Comparison of ENCODE assay signal across 27 mouse cellular contexts in genomic region chr17:80312405-80312804, GRCm38 (mm10). TPM values are rescaled to one million over a fixed set of nuclear protein-coding genes. Genes with fewer than 3 reads are reported as not detected.
A peak's percentile ranks its signal among the peaks of the same experiment; 100 is the strongest.
DNase-seq lines count a peak whose midpoint lies in the region; ATAC-seq lines count a peak whose summit lies in the region.
"Had no signal": no experiment of that assay in that cellular context is flagged by ENCODE, and none has a peak within 500 bp of the region (broad histone marks: within the 10 kb centered on the region; RNA-seq: fewer than 3 reads in every experiment).

No protein-coding gene starts in this region.

- DNase-seq in embryonic facial prominence, embryonic 14.5 days (ENCODE audit: low spot score), result peak; percentile 7
- no peak for DNase-seq in embryonic facial prominence, embryonic 10.5 days (ENCODE audit: low spot score)
- peak; percentile 55 for DNase-seq in fat pad, adult 2 months (ENCODE audit: extremely low read depth, low read depth, low spot score)
- no peak for DNase-seq in embryo, embryonic 9.5 days (ENCODE audit: extremely low spot score)
- DNase-seq: adrenal gland, postnatal 25 days; B cell, adult 2 months; cerebellum, adult 11-12 months; cerebellum, adult 8-10 months; cerebellum, postnatal 10 days; cerebellum, postnatal 36 days; embryo, embryonic 11 days; gastrocnemius, postnatal 10 days; gastrocnemius, postnatal 36 days; kidney, adult 11 months; kidney, adult 8-10 months had no signal

- H3K9ac ChIP-seq in embryonic facial prominence, embryonic 14.5 days (ENCODE audit: low read depth, low read length), result no peak overlapping the region
- no peak overlapping the region for H3K9ac ChIP-seq in hindbrain, embryonic 16.5 days (ENCODE audit: low read depth, low read length)
- no peak overlapping the region for H3K9ac ChIP-seq in hindbrain, embryonic 13.5 days
- H3K9ac ChIP-seq: embryonic facial prominence, embryonic 12.5 days; forebrain, embryonic 13.5 days; heart, embryonic 13.5 days; hindbrain, embryonic 12.5 days; intestine, embryonic 15.5 days had no signal

- no peak overlapping the region for H3K4me3 ChIP-seq in embryonic facial prominence, embryonic 14.5 days (ENCODE audit: low read depth, low read length)
- no peak overlapping the region for H3K4me3 ChIP-seq in embryonic facial prominence, embryonic 10.5 days
- no peak overlapping the region for H3K4me3 ChIP-seq in hindbrain, embryonic 16.5 days (ENCODE audit: low read length)
- no peak overlapping the region for H3K4me3 ChIP-seq in hindbrain, embryonic 13.5 days
- H3K4me3 ChIP-seq: embryonic facial prominence, embryonic 12.5 days; erythroblast, embryonic 14.5 days; forebrain, embryonic 10.5 days; forebrain, embryonic 13.5 days; heart, embryonic 13.5 days; hindbrain, embryonic 12.5 days; intestine, embryonic 15.5 days had no signal

- no peaks in the 10 kb centered on the region for H3K9me3 ChIP-seq in embryonic facial prominence, embryonic 14.5 days (ENCODE audit: control insufficient read depth, low read length)
- H3K9me3 ChIP-seq in embryonic facial prominence, embryonic 10.5 days, result no peaks in the 10 kb centered on the region
- no peaks in the 10 kb centered on the region for H3K9me3 ChIP-seq in hindbrain, embryonic 16.5 days (ENCODE audit: control insufficient read depth, low read length)
- H3K9me3 ChIP-seq in hindbrain, embryonic 13.5 days, result no peaks in the 10 kb centered on the region
- H3K9me3 ChIP-seq: embryonic facial prominence, embryonic 12.5 days; forebrain, embryonic 10.5 days; forebrain, embryonic 13.5 days; G1E; heart, embryonic 13.5 days; hindbrain, embryonic 12.5 days; intestine, embryonic 15.5 days had no signal

- H3K4me1 ChIP-seq in embryonic facial prominence, embryonic 14.5 days (ENCODE audit: control insufficient read depth, insufficient read depth, low read length), result peaks cover 7% of the 10 kb centered on the region
- peaks cover 9% of the 10 kb centered on the region; the same call in 1 of the 2 replicates for H3K4me1 ChIP-seq in embryonic facial prominence, embryonic 10.5 days
- no peaks in the 10 kb centered on the region; the same call in 1 of the 2 replicates for H3K4me1 ChIP-seq in hindbrain, embryonic 16.5 days (ENCODE audit: control insufficient read depth, insufficient read depth, low read depth, low read length)
- H3K4me1 ChIP-seq in hindbrain, embryonic 13.5 days (replicated peaks), result peaks cover 6% of the 10 kb centered on the region
- H3K4me1 ChIP-seq: intestine, embryonic 15.5 days had no signal

- H3K27ac ChIP-seq in embryonic facial prominence, embryonic 14.5 days (replicated peaks; ENCODE audit: low read depth, low read length), result no peak overlapping the region
- no peak overlapping the region for H3K27ac ChIP-seq in embryonic facial prominence, embryonic 10.5 days (replicated peaks)
- no peak overlapping the region for H3K27ac ChIP-seq in hindbrain, embryonic 16.5 days (ENCODE audit: low read depth, low read length)
- no peak overlapping the region for H3K27ac ChIP-seq in hindbrain, embryonic 13.5 days
- H3K27ac ChIP-seq: embryonic facial prominence, embryonic 12.5 days; forebrain, embryonic 10.5 days; forebrain, embryonic 13.5 days; heart, embryonic 13.5 days; hindbrain, embryonic 12.5 days; intestine, embryonic 15.5 days had no signal

- H3K4me2 ChIP-seq in embryonic facial prominence, embryonic 14.5 days (ENCODE audit: low read depth, low read length), result no peak overlapping the region
- no peak overlapping the region for H3K4me2 ChIP-seq in hindbrain, embryonic 16.5 days (ENCODE audit: low read length)
- no peak overlapping the region for H3K4me2 ChIP-seq in hindbrain, embryonic 13.5 days
- H3K4me2 ChIP-seq: embryonic facial prominence, embryonic 12.5 days; forebrain, embryonic 13.5 days; heart, embryonic 13.5 days; hindbrain, embryonic 12.5 days; intestine, embryonic 15.5 days had no signal

- 82% methylated on average over 4 of the region's 4 CpGs for WGBS in embryonic facial prominence, embryonic 14.5 days
- 86% methylated on average over 4 of the region's 4 CpGs for WGBS in embryonic facial prominence, embryonic 10.5 days
- 81% methylated on average over 4 of the region's 4 CpGs for WGBS in hindbrain, embryonic 16.5 days
- WGBS in hindbrain, embryonic 13.5 days, result 83% methylated on average over 4 of the region's 4 CpGs

- H3K36me3 ChIP-seq in embryonic facial prominence, embryonic 14.5 days (ENCODE audit: control insufficient read depth, insufficient read depth, low read length), result no peaks in the 10 kb centered on the region
- no peaks in the 10 kb centered on the region for H3K36me3 ChIP-seq in embryonic facial prominence, embryonic 10.5 days (replicated peaks)
- no peaks in the 10 kb centered on the region for H3K36me3 ChIP-seq in hindbrain, embryonic 16.5 days (ENCODE audit: control insufficient read depth, insufficient read depth, low read length)
- no peaks in the 10 kb centered on the region for H3K36me3 ChIP-seq in hindbrain, embryonic 13.5 days
- H3K36me3 ChIP-seq: embryonic facial prominence, embryonic 12.5 days; forebrain, embryonic 10.5 days; G1E; heart, embryonic 13.5 days; hindbrain, embryonic 12.5 days; intestine, embryonic 15.5 days had no signal

- ATAC-seq in embryonic facial prominence, embryonic 14.5 days (ENCODE audit: low read depth), result no peak
- peak; percentile 24; the same call in 1 of the 2 replicates for ATAC-seq in hindbrain, embryonic 16.5 days
- ATAC-seq in hindbrain, embryonic 13.5 days (ENCODE audit: low FRiP score), result no peak
- ATAC-seq: forebrain, embryonic 13.5 days; forebrain, embryonic 16.5 days; intestine, embryonic 15.5 days; Patski had no signal

- H3K27me3 ChIP-seq in embryonic facial prominence, embryonic 14.5 days (replicated peaks; ENCODE audit: control insufficient read depth, insufficient read depth, low read length), result no peaks in the 10 kb centered on the region
- no peaks in the 10 kb centered on the region for H3K27me3 ChIP-seq in embryonic facial prominence, embryonic 10.5 days (replicated peaks; ENCODE audit: low read depth, poor library complexity, severe bottlenecking)
- H3K27me3 ChIP-seq in hindbrain, embryonic 16.5 days (replicated peaks; ENCODE audit: control insufficient read depth, insufficient read depth, low read length), result no peaks in the 10 kb centered on the region
- no peaks in the 10 kb centered on the region for H3K27me3 ChIP-seq in hindbrain, embryonic 13.5 days
- H3K27me3 ChIP-seq: embryonic facial prominence, embryonic 12.5 days; forebrain, embryonic 13.5 days; heart, embryonic 13.5 days; hindbrain, embryonic 12.5 days; intestine, embryonic 15.5 days; Patski had no signal

RNA-seq across cellular contexts. Expression of gene Arhgef33, which starts 5.2 kb away (rescaled TPM):
- polyA plus RNA-seq in embryonic facial prominence, embryonic 14.5 days (2014; fragmentation: Nextera tagmentation; extraction: Ambion mirVana), result 0.88 and 1.7 TPM in 2 replicates
- 0.35 and 0.70 TPM in 2 replicates for polyA plus RNA-seq in embryonic facial prominence, embryonic 10.5 days (2016; fragmentation: Nextera tagmentation; extraction: Ambion mirVana)
- 2.6 and 2.7 TPM in 2 replicates for polyA plus RNA-seq in hindbrain, embryonic 16.5 days (2015; fragmentation: Nextera tagmentation; extraction: Ambion mirVana)
- polyA plus RNA-seq in hindbrain, embryonic 13.5 days (2015; fragmentation: Nextera tagmentation; extraction: Ambion mirVana), result 1.2 and 1.5 TPM in 2 replicates
- polyA plus RNA-seq: erythroblast, embryonic 14.5 days; G1E had no signal

RNA-seq across cellular contexts. Expression of gene Dhx57, which starts 22.1 kb away (rescaled TPM):
- polyA plus RNA-seq in embryonic facial prominence, embryonic 14.5 days (2014; fragmentation: Nextera tagmentation; extraction: Ambion mirVana), result 19.5 and 20.7 TPM in 2 replicates
- 17.8 and 19.5 TPM in 2 replicates for polyA plus RNA-seq in embryonic facial prominence, embryonic 10.5 days (2016; fragmentation: Nextera tagmentation; extraction: Ambion mirVana)
- polyA plus RNA-seq in hindbrain, embryonic 16.5 days (2015; fragmentation: Nextera tagmentation; extraction: Ambion mirVana), result 47.4 and 54.1 TPM in 2 replicates
- 44.4 and 45.3 TPM in 2 replicates for polyA plus RNA-seq in hindbrain, embryonic 13.5 days (2015; fragmentation: Nextera tagmentation; extraction: Ambion mirVana)

RNA-seq across cellular contexts. Expression of gene Morn2, which starts 22.4 kb away (rescaled TPM):
- polyA plus RNA-seq in embryonic facial prominence, embryonic 14.5 days (2014; fragmentation: Nextera tagmentation; extraction: Ambion mirVana), result 26.7 and 27.9 TPM in 2 replicates
- 24.3 and 26.0 TPM in 2 replicates for polyA plus RNA-seq in embryonic facial prominence, embryonic 10.5 days (2016; fragmentation: Nextera tagmentation; extraction: Ambion mirVana)
- polyA plus RNA-seq in hindbrain, embryonic 16.5 days (2015; fragmentation: Nextera tagmentation; extraction: Ambion mirVana), result 56.7 and 65.2 TPM in 2 replicates
- 53.2 and 55.3 TPM in 2 replicates for polyA plus RNA-seq in hindbrain, embryonic 13.5 days (2015; fragmentation: Nextera tagmentation; extraction: Ambion mirVana)

Comparison
In these comparisons a context has a peak if more than half of its experiments do, and no peak if none do; other contexts are left out.
1. DNase-seq: peak in embryonic facial prominence, embryonic 14.5 days (single experiment) and fat pad, adult 2 months (single experiment); none in embryonic facial prominence, embryonic 10.5 days (single experiment) and embryo, embryonic 9.5 days (single experiment).